Mouse (Mus musculus): Measurements from ENCODE around the gene Kprp. TPM values are rescaled to one million over a fixed set of nuclear protein-coding genes. Genes with fewer than 3 reads are reported as not detected.

Gene Kprp
- polyA plus RNA-seq, 1 experiment from 2014 or later = not detected

- H3K27me3 ChIP-seq (replicated peaks; ENCODE audit: control insufficient read depth, insufficient read depth, low read length) = no peaks in the 10 kb centered on the region
- no peak within 1 kb of the TSS for H3K9ac ChIP-seq (ENCODE audit: low read length)
- H3K36me3 ChIP-seq (ENCODE audit: control insufficient read depth, insufficient read depth, low read length) = no peaks in the 10 kb centered on the region
- H3K9me3 ChIP-seq (ENCODE audit: control insufficient read depth, low read length) = no peaks in the 10 kb centered on the region
- DNase-seq (ENCODE audit: low spot score) (no peak), ATAC-seq (replicated peaks; ENCODE audit: low FRiP score, low TSS enrichment, low read depth) (no peak)
- 81% methylated on average over 1 of the region's 1 CpGs for WGBS
- H3K4me1 ChIP-seq (replicated peaks; ENCODE audit: control insufficient read depth, insufficient read depth, low read length) = no peaks in the 10 kb centered on the region
- no peak within 1 kb of the TSS for H3K4me3 ChIP-seq (ENCODE audit: low read depth, low read length)
- no peak within 1 kb of the TSS for H3K4me2 ChIP-seq (ENCODE audit: low read length)
- H3K27ac ChIP-seq (ENCODE audit: low read depth) = no peak within 1 kb of the TSS
These were observed 48.2 kb downstream of the Kprp start, which contains the start of gene Lce1i for GRCm38 (mm10) chr3:92778799-92779198. Gene Lce1i, minus strand, starts transcription at chr3:92778899.

Other genes with a start within 250 kb of the Kprp start
- gene Smcp, start 238.2 kb downstream of the Kprp start, polyA plus RNA-seq (2014; fragmentation: Nextera tagmentation; extraction: Ambion mirVana) = not detected in 2 replicates
- not detected in 2 replicates for gene 2210017I01Rik, start 219.8 kb downstream of the Kprp start, polyA plus RNA-seq (2014; fragmentation: Nextera tagmentation; extraction: Ambion mirVana)
- gene Lce6a, start 205.6 kb downstream of the Kprp start, polyA plus RNA-seq (2014; fragmentation: Nextera tagmentation; extraction: Ambion mirVana) = not detected in 2 replicates
- gene Lce1a1, start 178.9 kb downstream of the Kprp start, polyA plus RNA-seq (2014; fragmentation: Nextera tagmentation; extraction: Ambion mirVana) = not detected in 2 replicates
- not detected in 2 replicates for gene Lce1b, start 170.3 kb downstream of the Kprp start, polyA plus RNA-seq (2014; fragmentation: Nextera tagmentation; extraction: Ambion mirVana)
- gene Lce1a2, start 156.9 kb downstream of the Kprp start, polyA plus RNA-seq (2014; fragmentation: Nextera tagmentation; extraction: Ambion mirVana) = not detected in 2 replicates
- not detected in 2 replicates for gene Lce1c, start 148.0 kb downstream of the Kprp start, polyA plus RNA-seq (2014; fragmentation: Nextera tagmentation; extraction: Ambion mirVana)
- gene Lce1d, start 140.0 kb downstream of the Kprp start, polyA plus RNA-seq (2014; fragmentation: Nextera tagmentation; extraction: Ambion mirVana) = not detected in 2 replicates
- not detected in 2 replicates for gene Lce1e, start 118.2 kb downstream of the Kprp start, polyA plus RNA-seq (2014; fragmentation: Nextera tagmentation; extraction: Ambion mirVana)
- gene Lce1f, start 106.9 kb downstream of the Kprp start, polyA plus RNA-seq (2014; fragmentation: Nextera tagmentation; extraction: Ambion mirVana) = not detected in 2 replicates
- not detected in 2 replicates for gene Gm38119, start 88.2 kb downstream of the Kprp start, polyA plus RNA-seq (2014; fragmentation: Nextera tagmentation; extraction: Ambion mirVana)
- gene Lce1g, start 74.9 kb downstream of the Kprp start, polyA plus RNA-seq (2014; fragmentation: Nextera tagmentation; extraction: Ambion mirVana) = not detected in 2 replicates
- gene Lce1h, start 62.2 kb downstream of the Kprp start, polyA plus RNA-seq (2014; fragmentation: Nextera tagmentation; extraction: Ambion mirVana) = not detected in 2 replicates
- not detected in 2 replicates for gene Lce1i, start 48.3 kb downstream of the Kprp start, polyA plus RNA-seq (2014; fragmentation: Nextera tagmentation; extraction: Ambion mirVana)
- gene Lce1j, start 36.7 kb downstream of the Kprp start, polyA plus RNA-seq (2014; fragmentation: Nextera tagmentation; extraction: Ambion mirVana) = not detected in 2 replicates
- not detected in 2 replicates for gene Lce1k, start 19.4 kb downstream of the Kprp start, polyA plus RNA-seq (2014; fragmentation: Nextera tagmentation; extraction: Ambion mirVana)
- not detected in 2 replicates for gene Lce1l, start 24.0 kb upstream of the Kprp start, polyA plus RNA-seq (2014; fragmentation: Nextera tagmentation; extraction: Ambion mirVana)
- gene 2310050C09Rik, start 43.0 kb upstream of the Kprp start, polyA plus RNA-seq (2014; fragmentation: Nextera tagmentation; extraction: Ambion mirVana) = not detected in 2 replicates
- not detected in 2 replicates for gene Lce3a, start 99.0 kb upstream of the Kprp start, polyA plus RNA-seq (2014; fragmentation: Nextera tagmentation; extraction: Ambion mirVana)
- gene Lce3b, start 105.7 kb upstream of the Kprp start, polyA plus RNA-seq (2014; fragmentation: Nextera tagmentation; extraction: Ambion mirVana) = not detected in 2 replicates
- gene Lce3c, start 117.2 kb upstream of the Kprp start, polyA plus RNA-seq (2014; fragmentation: Nextera tagmentation; extraction: Ambion mirVana) = 0.35 TPM in 1 of 2 replicates, not detected in the other
- gene Lce3d, start 130.1 kb upstream of the Kprp start, polyA plus RNA-seq (2014; fragmentation: Nextera tagmentation; extraction: Ambion mirVana) = not detected in 2 replicates
- gene Lce3e, start 139.8 kb upstream of the Kprp start, polyA plus RNA-seq (2014; fragmentation: Nextera tagmentation; extraction: Ambion mirVana) = not detected in 2 replicates
- not detected in 2 replicates for gene Lce3f, start 165.0 kb upstream of the Kprp start, polyA plus RNA-seq (2014; fragmentation: Nextera tagmentation; extraction: Ambion mirVana)
- not detected in 2 replicates for gene Crct1, start 188.4 kb upstream of the Kprp start, polyA plus RNA-seq (2014; fragmentation: Nextera tagmentation; extraction: Ambion mirVana)
- not detected in 2 replicates for gene Lce1m, start 191.8 kb upstream of the Kprp start, polyA plus RNA-seq (2014; fragmentation: Nextera tagmentation; extraction: Ambion mirVana)
- not detected in 2 replicates for gene Gm4858, start 241.6 kb upstream of the Kprp start, polyA plus RNA-seq (2014; fragmentation: Nextera tagmentation; extraction: Ambion mirVana)